Mouse (Mus musculus) urinary bladder, postnatal 25 days (tissue): ENCODE measurements around the gene Tbx10.
"Not testable (repeated sequence)": the region's sequence is repeated elsewhere in the genome, so short reads cannot be mapped to it uniquely, and the experiment has no call there.

Source experiments
- DNase-seq: peaks from one replicate; pipeline ENCODE4 v3.0.0; 2022; ENCODE audit warnings: low spot score

Gene Tbx10

DNA sequence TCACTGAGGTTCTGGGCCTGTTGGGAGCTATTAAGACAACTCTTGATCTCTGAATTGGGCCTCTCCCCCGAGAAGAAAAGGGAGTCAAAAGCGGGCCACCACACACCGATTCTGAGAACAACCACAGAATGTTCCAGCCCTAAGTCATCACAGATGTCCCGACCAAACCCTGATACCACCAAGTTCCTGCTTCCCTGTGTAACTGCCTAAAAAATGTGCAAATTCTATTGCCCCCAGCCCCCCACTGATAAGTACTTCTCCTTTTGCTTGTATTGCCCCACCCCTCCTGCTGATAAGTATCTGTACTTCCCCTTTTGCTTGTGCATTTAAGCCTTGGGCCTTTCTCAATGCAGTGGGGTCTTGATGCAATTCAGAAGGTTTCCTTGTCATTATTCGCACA, 51.6 kb downstream of the Tbx10 start:
- not testable (repeated sequence) for DNase-seq

DNA sequence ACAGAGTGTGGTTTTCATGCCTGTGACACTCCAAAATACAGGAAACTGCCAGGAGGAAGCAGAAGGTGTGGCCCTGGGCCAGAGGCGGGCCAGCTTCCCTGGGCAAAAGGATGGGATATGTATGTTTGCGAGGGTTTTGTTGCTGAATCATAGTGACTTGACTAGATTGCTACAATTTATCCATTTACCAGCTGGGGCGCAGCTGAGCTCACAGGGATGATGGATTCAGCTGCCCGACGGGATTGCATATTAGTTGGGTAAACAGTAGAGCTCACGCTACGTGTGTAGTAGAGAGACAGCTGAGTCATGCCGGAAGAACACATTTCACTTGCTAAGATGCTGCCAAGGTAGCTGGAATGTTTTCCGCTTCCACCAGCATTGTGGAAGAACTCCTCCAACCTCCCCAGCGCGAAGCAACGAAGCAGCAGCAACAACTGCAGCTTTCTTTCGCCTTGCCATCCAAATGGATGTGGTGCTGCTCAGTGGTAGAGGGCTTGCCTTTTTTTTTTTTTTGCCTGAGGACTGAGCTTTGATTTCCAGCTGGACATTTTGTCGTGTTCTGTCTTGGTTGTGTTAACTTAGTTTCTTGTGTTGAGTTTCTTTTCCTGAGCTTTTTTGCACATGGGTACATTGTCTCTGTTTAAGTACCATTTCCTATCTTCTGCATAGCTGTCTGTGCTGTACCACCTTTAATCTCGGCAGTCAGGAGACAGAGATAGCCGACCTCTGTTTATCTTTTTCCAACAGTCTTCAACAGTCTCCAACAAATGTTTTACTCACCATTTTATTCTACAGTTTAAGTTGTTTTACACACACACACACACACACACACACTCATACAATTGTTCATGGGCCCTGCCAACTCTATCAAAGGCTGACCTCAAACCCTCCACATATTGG, 53.7 kb downstream of the Tbx10 start, which contains the start of gene Gstp2:
Gstp2 (minus strand) TSS at position 58 of the 900 bp plus-strand sequence.
- peak; percentile 69 for DNase-seq

- no peak for DNase-seq
Observed at GRCm38 (mm10) chr19:4046866-4047254, 54.3 kb downstream of the Tbx10 start.

GRCm38 (mm10) chr19:4047859-4048258, 55.3 kb downstream of the Tbx10 start:
- DNase-seq, result peak; percentile 77

DNA sequence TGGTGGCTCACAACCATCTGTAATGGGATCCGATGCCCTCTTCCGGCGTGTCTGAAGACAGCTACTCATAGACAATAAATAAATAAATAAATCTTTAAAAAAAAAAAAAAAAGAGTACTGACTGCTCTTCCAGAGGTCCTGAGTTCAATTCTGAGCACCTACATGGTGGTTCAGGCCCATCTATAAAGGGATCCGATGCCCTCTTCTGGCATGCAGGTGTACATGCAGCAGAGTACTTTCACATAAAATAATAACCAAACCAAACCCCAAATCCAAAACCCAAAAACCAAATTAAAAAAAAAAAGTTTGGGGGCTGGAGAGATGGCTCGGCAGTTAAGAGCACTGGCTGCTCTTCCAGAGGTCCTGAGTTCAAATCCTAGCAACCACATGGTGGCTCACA, 56.5 kb downstream of the Tbx10 start:
- DNase-seq, result not testable (repeated sequence)
